Mouse (Mus musculus) hindbrain, embryonic 15.5 days (tissue): ENCODE measurements at regions not wholly inside any gene's neighbourhood (a gene's known extent, or its start where the extent isn't known, plus 50 kb on each side); places are given as distances from the start of the nearest gene placed in this dataset.

Experiments used
- ATAC-seq: fragments of 200-750 bp; cut with Nextera tagmentation; 2 replicates; pipeline ENCODE4 v1.8.0; 2017; ENCODE audit warnings: low read depth, moderate number of reproducible peaks, moderate TSS enrichment; ENCODE audit not compliant: low FRiP score
- H3K27ac ChIP-seq: fragments of 300-500 bp; sonication (generic); replicated peaks from 2 replicates; pipeline ENCODE4 v1.5.1; 2015; ENCODE audit warnings: mild to moderate bottlenecking, inconsistent platforms
- H3K27me3 ChIP-seq: fragments of 300-500 bp; sonication (generic); 2 replicates; pipeline ENCODE4 v1.6.1; 2015; ENCODE audit warnings: control low read depth, inconsistent platforms
- H3K36me3 ChIP-seq: fragments of 300-500 bp; sonication (generic); 2 replicates; pipeline ENCODE4 v1.6.1; 2015; ENCODE audit warnings: control low read depth, inconsistent platforms
- H3K4me1 ChIP-seq: fragments of 300-500 bp; sonication (generic); replicated peaks from 2 replicates; pipeline ENCODE4 v1.6.1; 2015; ENCODE audit warnings: control low read depth, inconsistent platforms
- H3K4me2 ChIP-seq: fragments of 300-500 bp; sonication (generic); 2 replicates; pipeline ENCODE4 v1.6.1; 2015; ENCODE audit warnings: moderate library complexity, mild to moderate bottlenecking, inconsistent platforms
- H3K4me3 ChIP-seq: fragments of 300-500 bp; sonication (generic); 2 replicates; pipeline ENCODE4 v1.5.1; 2015; ENCODE audit warnings: mild to moderate bottlenecking, inconsistent platforms
- H3K9ac ChIP-seq: fragments of 300-500 bp; sonication (generic); 2 replicates; pipeline ENCODE4 v1.6.1; 2015; ENCODE audit warnings: inconsistent platforms
- H3K9me3 ChIP-seq: fragments of 300-500 bp; sonication (generic); 2 replicates; pipeline ENCODE4 v1.6.1; 2016; ENCODE audit warnings: control low read depth, inconsistent platforms
- WGBS: fragments of 180-500 bp; shearing (Covaris S2); methylation state at CpG from one replicate; pipeline ENCODE4 v1.1.7; 2015; 5-methylcytosine and 5-hydroxymethylcytosine counted together

GRCm38 (mm10) chr10:67339371-67339929 is 54.3 kb upstream of the Nrbf2 start:
- Histone ChIP-seq H3K4me2 (no peak overlapping the region), H3K4me1 (no peaks in the 10 kb centered on the region), H3K36me3 (no peaks in the 10 kb centered on the region), H3K27me3 (no peaks in the 10 kb centered on the region), H3K4me3 (no peak overlapping the region), H3K9me3 (no peaks in the 10 kb centered on the region), H3K9ac (no peak overlapping the region), H3K27ac (no peak overlapping the region)
- WGBS, result 63% methylated on average over 10 of the region's 10 CpGs
- ATAC-seq, result no peak

- no peaks in the 10 kb centered on the region for H3K27me3 ChIP-seq
- no peaks in the 10 kb centered on the region for H3K4me1 ChIP-seq
- 90% methylated on average over 4 of the region's 4 CpGs for WGBS
- no peak overlapping the region for H3K4me3 ChIP-seq
- no peaks in the 10 kb centered on the region for H3K9me3 ChIP-seq
- H3K4me2 ChIP-seq, result no peak overlapping the region
- H3K9ac ChIP-seq, result no peak overlapping the region
- no peak for ATAC-seq
- H3K36me3 ChIP-seq, result no peaks in the 10 kb centered on the region
- no peak overlapping the region for H3K27ac ChIP-seq
Measured at GRCm38 (mm10) chr10:67344722-67345121, 59.6 kb upstream of the Nrbf2 start.

- no peak for ATAC-seq
- Histone ChIP-seq H3K4me1 (no peaks in the 10 kb centered on the region), H3K27me3 (no peaks in the 10 kb centered on the region), H3K9me3 (no peaks in the 10 kb centered on the region), H3K27ac (no peak overlapping the region), H3K4me2 (no peak overlapping the region), H3K36me3 (no peaks in the 10 kb centered on the region), H3K9ac (no peak overlapping the region), H3K4me3 (no peak overlapping the region)
- 42% methylated on average over 2 of the region's 2 CpGs for WGBS
Measured at GRCm38 (mm10) chr10:67350956-67351355, 65.9 kb upstream of the Nrbf2 start.

- no peak for ATAC-seq
- Histone ChIP-seq H3K4me3 (no peak overlapping the region), H3K9me3 (no peaks in the 10 kb centered on the region), H3K4me1 (no peaks in the 10 kb centered on the region), H3K4me2 (no peak overlapping the region), H3K9ac (no peak overlapping the region), H3K27me3 (no peaks in the 10 kb centered on the region), H3K36me3 (no peaks in the 10 kb centered on the region), H3K27ac (no peak overlapping the region)
- 69% methylated on average over 8 of the region's 8 CpGs for WGBS
Measured at GRCm38 (mm10) chr10:67360793-67361192, 75.7 kb upstream of the Nrbf2 start.

GRCm38 (mm10) chr10:67361281-67361680 is 76.2 kb upstream of the Nrbf2 start:
- no peaks in the 10 kb centered on the region for H3K27me3 ChIP-seq
- 90% methylated on average over 4 of the region's 4 CpGs for WGBS
- H3K9ac ChIP-seq, result no peak overlapping the region
- no peaks in the 10 kb centered on the region for H3K9me3 ChIP-seq
- H3K4me2 ChIP-seq, result no peak overlapping the region
- no peaks in the 10 kb centered on the region for H3K4me1 ChIP-seq
- no peaks in the 10 kb centered on the region for H3K36me3 ChIP-seq
- H3K27ac ChIP-seq, result no peak overlapping the region
- H3K4me3 ChIP-seq, result no peak overlapping the region
- no peak for ATAC-seq

GRCm38 (mm10) chr10:67364595-67364994 is 79.5 kb upstream of the Nrbf2 start:
- H3K9ac ChIP-seq, result no peak overlapping the region
- WGBS, result 93% methylated on average over 3 of the region's 3 CpGs
- no peak overlapping the region for H3K27ac ChIP-seq
- no peaks in the 10 kb centered on the region for H3K9me3 ChIP-seq
- ATAC-seq, result no peak
- H3K36me3 ChIP-seq, result no peaks in the 10 kb centered on the region
- no peaks in the 10 kb centered on the region for H3K4me1 ChIP-seq
- H3K27me3 ChIP-seq, result no peaks in the 10 kb centered on the region
- no peak overlapping the region for H3K4me3 ChIP-seq
- no peak overlapping the region for H3K4me2 ChIP-seq

GRCm38 (mm10) chr10:67365158-67365557 is 80.1 kb upstream of the Nrbf2 start:
- Histone ChIP-seq H3K9ac (no peak overlapping the region), H3K4me1 (no peaks in the 10 kb centered on the region), H3K27me3 (no peaks in the 10 kb centered on the region), H3K4me2 (no peak overlapping the region), H3K9me3 (no peaks in the 10 kb centered on the region), H3K36me3 (no peaks in the 10 kb centered on the region), H3K4me3 (no peak overlapping the region), H3K27ac (no peak overlapping the region)
- 93% methylated on average over 7 of the region's 7 CpGs for WGBS
- ATAC-seq, result no peak

GRCm38 (mm10) chr10:67372569-67373161 is 87.6 kb upstream of the Nrbf2 start:
- Histone ChIP-seq H3K27ac (no peak overlapping the region), H3K4me1 (peaks cover 6% of the 10 kb centered on the region; the same call in 1 of the 2 replicates), H3K4me2 (peak overlapping the region; percentile 17; the same call in 1 of the 2 replicates), H3K27me3 (no peaks in the 10 kb centered on the region), H3K9ac (no peak overlapping the region), H3K9me3 (no peaks in the 10 kb centered on the region), H3K4me3 (no peak overlapping the region), H3K36me3 (no peaks in the 10 kb centered on the region)
- 33% methylated on average over 13 of the region's 13 CpGs for WGBS
- no peak for ATAC-seq

GRCm38 (mm10) chr10:67376638-67377037 is 91.5 kb upstream of the Nrbf2 start:
- no peak overlapping the region for H3K4me2 ChIP-seq
- peaks cover 6% of the 10 kb centered on the region; the same call in 1 of the 2 replicates for H3K4me1 ChIP-seq
- no peak for ATAC-seq
- H3K9me3 ChIP-seq, result no peaks in the 10 kb centered on the region
- no peaks in the 10 kb centered on the region for H3K36me3 ChIP-seq
- H3K4me3 ChIP-seq, result no peak overlapping the region
- no peak overlapping the region for H3K27ac ChIP-seq
- WGBS, result 90% methylated on average over 5 of the region's 5 CpGs
- H3K9ac ChIP-seq, result no peak overlapping the region
- H3K27me3 ChIP-seq, result no peaks in the 10 kb centered on the region

- 70% methylated on average over 17 of the region's 17 CpGs for WGBS
- no peak overlapping the region for H3K27ac ChIP-seq
Measured at GRCm38 (mm10) chr10:67377643-67378223, 92.6 kb upstream of the Nrbf2 start.

GRCm38 (mm10) chr10:67380174-67380573 is 95.1 kb upstream of the Nrbf2 start:
- H3K9me3 ChIP-seq, result no peaks in the 10 kb centered on the region
- WGBS, result 93% methylated on average over 5 of the region's 5 CpGs
- H3K4me2 ChIP-seq, result no peak overlapping the region
- no peaks in the 10 kb centered on the region for H3K36me3 ChIP-seq
- no peak overlapping the region for H3K4me3 ChIP-seq
- no peaks in the 10 kb centered on the region for H3K27me3 ChIP-seq
- no peak overlapping the region for H3K27ac ChIP-seq
- H3K4me1 ChIP-seq, result no peaks in the 10 kb centered on the region
- no peak for ATAC-seq
- no peak overlapping the region for H3K9ac ChIP-seq

More at GRCm38 (mm10) chr10:67377643-67378223, 92.6 kb upstream of the Nrbf2 start:
- H3K4me3 ChIP-seq, result no peak overlapping the region
- no peaks in the 10 kb centered on the region for H3K27me3 ChIP-seq
- no peaks in the 10 kb centered on the region for H3K9me3 ChIP-seq
- H3K9ac ChIP-seq, result no peak overlapping the region
- H3K4me1 ChIP-seq, result peaks cover 2% of the 10 kb centered on the region; the same call in 1 of the 2 replicates
- no peak overlapping the region for H3K4me2 ChIP-seq
- ATAC-seq, result no peak
- H3K36me3 ChIP-seq, result no peaks in the 10 kb centered on the region

- no peaks in the 10 kb centered on the region for H3K36me3 ChIP-seq
- H3K4me1 ChIP-seq, result no peaks in the 10 kb centered on the region
- H3K27ac ChIP-seq, result no peak overlapping the region
- ATAC-seq, result no peak
- no peak overlapping the region for H3K4me3 ChIP-seq
- H3K9ac ChIP-seq, result no peak overlapping the region
- no peaks in the 10 kb centered on the region for H3K27me3 ChIP-seq
- 86% methylated on average over 4 of the region's 4 CpGs for WGBS
- no peak overlapping the region for H3K4me2 ChIP-seq
- H3K9me3 ChIP-seq, result no peaks in the 10 kb centered on the region
Measured at GRCm38 (mm10) chr10:67383352-67383751, 98.2 kb upstream of the Nrbf2 start.
